Mouse (Mus musculus): ENCODE measurements around the gene Abi3bp.
A peak's percentile ranks its signal among the peaks of the same experiment; 100 is the strongest.

Abi3bp gene

DNA sequence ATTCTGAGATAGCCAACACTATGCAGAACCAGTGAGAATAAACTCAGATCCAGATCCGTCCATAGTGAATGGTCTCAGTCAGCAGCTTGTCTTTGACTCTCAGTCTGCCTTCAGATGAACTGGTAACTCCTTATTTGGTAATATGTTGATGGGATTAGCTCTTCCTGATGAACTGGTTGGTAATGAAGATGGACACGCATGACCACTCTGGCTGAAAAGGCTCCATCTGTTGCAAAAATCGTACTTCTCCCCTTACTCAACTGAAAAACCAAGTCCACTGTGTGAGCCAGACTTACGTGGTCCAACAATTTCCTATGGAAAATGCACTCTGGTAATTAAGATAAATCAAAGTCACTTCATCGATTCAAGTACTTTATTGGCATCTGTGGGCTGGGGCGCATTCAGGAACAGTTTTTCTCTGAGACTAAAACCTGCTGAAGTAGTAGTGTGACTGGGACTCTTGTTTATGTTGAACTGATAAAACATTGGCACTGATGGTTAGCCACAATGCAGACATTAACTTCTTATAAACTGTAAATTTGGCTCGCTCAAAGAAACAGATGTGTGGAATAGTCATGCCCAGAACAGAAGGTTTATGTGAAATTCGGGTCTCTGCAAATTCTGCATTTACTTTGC is 203.4 kb downstream of the Abi3bp start:
- ATAC-seq (ENCODE audit: low TSS enrichment): no peak

GRCm38 (mm10) chr16:56686747-56687146 is 209.1 kb downstream of the Abi3bp start:
- peak; percentile 81 for ATAC-seq (ENCODE audit: low TSS enrichment)

DNA sequence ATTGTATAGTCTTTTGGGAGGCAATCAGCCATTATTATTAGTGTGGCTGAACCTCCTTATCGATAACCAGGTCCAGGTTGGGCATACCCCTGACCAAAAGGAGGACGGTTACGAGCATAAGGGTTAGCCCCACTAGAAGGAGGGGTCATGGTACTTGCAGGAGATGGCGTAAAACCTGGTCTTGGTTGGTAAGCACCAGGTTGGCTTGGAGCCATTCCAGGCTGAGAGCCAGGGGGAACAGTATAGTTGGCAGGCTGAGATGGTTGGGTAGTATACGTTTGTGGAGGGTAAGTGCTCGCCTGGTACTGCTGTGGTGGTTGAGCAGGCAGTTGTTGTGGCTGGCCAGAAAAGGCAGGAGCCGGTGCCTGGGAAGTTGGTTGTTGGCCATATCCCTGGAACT is 213.0 kb downstream of the Abi3bp start:
- ATAC-seq (ENCODE audit: low TSS enrichment): no peak

DNA sequence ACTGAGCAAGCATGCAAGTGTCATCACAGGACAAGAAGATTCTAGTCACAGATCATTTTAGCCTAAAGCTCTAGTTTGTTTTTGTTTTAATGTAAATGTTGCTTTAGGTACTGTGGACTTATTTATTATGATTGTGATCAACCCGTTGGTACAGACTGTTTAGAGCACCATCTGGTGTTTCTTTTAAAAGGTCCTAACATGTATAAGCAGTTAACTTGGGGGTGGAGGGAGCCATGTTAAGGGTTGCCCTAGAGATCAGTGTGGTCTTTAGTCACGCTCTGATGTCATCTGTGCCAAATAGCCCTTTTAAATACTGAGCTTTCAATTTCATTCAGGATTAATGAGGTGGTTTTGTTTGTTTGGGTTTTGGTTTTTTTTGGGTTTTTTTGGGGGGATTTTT is 218.8 kb downstream of the Abi3bp start:
- no peak for ATAC-seq (ENCODE audit: low TSS enrichment)

GRCm38 (mm10) chr16:56700898-56701297 is 223.2 kb downstream of the Abi3bp start:
- no peak for ATAC-seq (ENCODE audit: low TSS enrichment)

GRCm38 (mm10) chr16:56705731-56706130 is 228.1 kb downstream of the Abi3bp start:
- no peak for ATAC-seq (ENCODE audit: low TSS enrichment)

- ATAC-seq (ENCODE audit: low TSS enrichment): no peak
These were observed 232.4 kb downstream of the Abi3bp start for GRCm38 (mm10) chr16:56710071-56710470.

GRCm38 (mm10) chr16:56715608-56716007 is 237.9 kb downstream of the Abi3bp start:
- ATAC-seq (ENCODE audit: low TSS enrichment): no peak

- no peak for ATAC-seq (ENCODE audit: low TSS enrichment)
These were observed 239.0 kb downstream of the Abi3bp start for GRCm38 (mm10) chr16:56716557-56717179.

- peak; percentile 98 for ATAC-seq (ENCODE audit: low TSS enrichment)
These were observed 239.8 kb downstream of the Abi3bp start, which contains the start of gene Tfg for GRCm38 (mm10) chr16:56717224-56718200. TSS of gene Tfg (minus strand) at chr16:56717450.

DNA sequence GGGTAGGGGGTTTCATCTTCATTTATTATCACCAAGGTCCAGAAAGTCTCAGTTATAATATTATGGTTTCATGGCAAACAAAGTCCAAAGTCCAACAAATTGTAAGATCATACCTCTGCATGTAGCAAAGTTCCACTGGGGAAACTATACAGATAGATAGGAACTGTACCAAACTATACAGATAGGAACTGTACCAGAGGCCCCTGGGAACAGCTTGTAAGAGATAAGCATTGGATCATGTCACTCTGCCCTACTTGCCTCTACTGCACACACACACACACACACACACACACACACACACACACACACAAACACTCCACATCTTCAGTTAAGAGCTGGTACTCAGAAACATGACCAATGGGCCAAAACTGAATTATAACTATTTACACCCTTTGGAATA is 241.4 kb downstream of the Abi3bp start:
- no peak for ATAC-seq (ENCODE audit: low TSS enrichment)

DNA sequence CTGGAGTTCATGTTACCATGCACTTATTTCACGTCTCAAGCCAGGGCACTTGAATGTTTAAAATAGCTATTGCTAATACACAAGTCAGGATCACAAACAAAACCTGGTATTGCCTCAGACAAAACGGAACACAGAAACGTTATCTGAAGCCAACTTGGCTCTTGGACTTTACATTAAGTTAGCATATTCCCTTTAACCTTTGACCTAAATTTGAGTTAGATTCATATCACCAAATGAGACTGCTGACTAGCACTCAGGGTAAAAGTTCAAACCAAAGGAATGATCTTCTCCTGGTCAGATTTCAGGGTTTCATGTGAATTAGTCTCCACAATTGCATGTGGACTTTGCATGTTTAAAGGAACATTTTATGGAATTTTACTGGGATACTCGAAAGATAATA is 244.7 kb downstream of the Abi3bp start:
- no peak for ATAC-seq (ENCODE audit: low TSS enrichment)

GRCm38 (mm10) chr16:56724927-56725326 is 247.2 kb downstream of the Abi3bp start:
- ATAC-seq (ENCODE audit: low TSS enrichment): no peak

- no peak for ATAC-seq (ENCODE audit: low TSS enrichment)
These were observed 251.4 kb downstream of the Abi3bp start for GRCm38 (mm10) chr16:56729060-56729459.

Data from frontal cortex, adult (tissue).